Mouse (Mus musculus): ENCODE measurements around the gene Ugp2. TPM values are rescaled to one million over a fixed set of nuclear protein-coding genes. Genes with fewer than 3 reads are reported as not detected.
"Not testable (repeated sequence)": the region's sequence is repeated elsewhere in the genome, so short reads cannot be mapped to it uniquely, and the experiment has no call there.

Gene Ugp2
- polyA plus RNA-seq, 1 experiment, result 91.0 TPM

GRCm38 (mm10) chr11:21332639-21333295, 38.2 kb downstream of the Ugp2 start:
- no peak for DNase-seq (ENCODE audit: low spot score)

GRCm38 (mm10) chr11:21328141-21328540, 42.9 kb downstream of the Ugp2 start:
- no peak for DNase-seq (ENCODE audit: low spot score)

GRCm38 (mm10) chr11:21327486-21327885, 43.5 kb downstream of the Ugp2 start:
- DNase-seq (ENCODE audit: low spot score), result no peak

- DNase-seq (ENCODE audit: low spot score), result no peak
Measured at GRCm38 (mm10) chr11:21326770-21327169, 44.2 kb downstream of the Ugp2 start.

DNA sequence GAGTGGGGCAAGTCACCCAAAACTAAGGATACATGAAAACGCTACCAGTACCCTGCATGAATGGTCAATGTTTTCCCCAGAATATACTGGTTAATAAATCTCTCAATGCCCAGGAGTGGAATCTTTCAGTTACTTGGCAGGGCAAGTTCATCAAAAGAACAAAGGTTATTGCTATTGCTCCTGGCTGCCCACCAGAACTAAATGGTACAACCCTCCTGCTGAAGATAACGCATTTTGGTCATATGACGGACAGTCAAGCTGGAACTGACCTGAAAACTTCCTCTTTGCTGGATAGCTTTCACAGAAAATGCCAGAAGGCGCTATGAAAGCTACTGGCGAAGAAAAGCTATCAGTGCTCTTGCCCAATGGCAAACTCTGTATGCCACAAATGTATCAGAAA, 45.2 kb downstream of the Ugp2 start:
- no peak for DNase-seq (ENCODE audit: low spot score)

DNA sequence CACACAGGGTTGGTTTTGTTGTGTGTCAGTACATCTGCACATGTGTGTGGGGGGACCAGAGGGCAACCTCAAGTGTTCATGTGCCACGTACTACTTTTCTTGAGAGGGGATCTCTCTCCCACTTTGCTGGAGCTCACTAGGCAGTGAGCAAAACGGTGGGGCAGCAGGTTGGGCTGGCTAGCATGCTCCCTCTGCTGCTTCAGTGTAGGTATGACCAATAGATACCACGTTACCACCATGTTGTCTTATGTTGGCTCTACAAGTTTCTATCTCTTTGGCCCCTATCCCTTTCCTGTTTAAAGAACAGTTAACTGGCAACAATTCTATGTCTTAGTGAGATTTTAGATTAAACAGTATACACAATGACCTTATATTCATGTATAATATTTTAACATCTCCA, 48.7 kb downstream of the Ugp2 start:
- no peak for DNase-seq (ENCODE audit: low spot score)

DNA sequence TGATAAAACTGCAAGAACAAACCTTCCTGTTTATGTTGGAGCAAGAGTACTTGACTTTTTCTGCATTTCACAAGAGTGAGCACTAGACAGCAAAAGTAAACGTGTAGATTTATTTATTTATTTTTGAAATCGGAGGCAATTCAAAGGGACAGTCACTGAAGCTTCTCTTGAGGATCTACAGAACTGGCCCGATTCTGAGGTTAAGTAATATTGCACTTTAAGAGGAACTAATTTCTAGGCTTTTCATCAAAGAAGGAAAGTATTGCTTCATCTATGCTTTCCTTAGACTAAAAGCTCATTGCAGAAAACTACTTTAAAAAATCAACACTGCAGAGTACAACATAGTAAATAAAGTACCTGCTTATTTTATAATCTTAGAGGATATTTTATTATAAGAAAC, 49.4 kb downstream of the Ugp2 start:
- DNase-seq (ENCODE audit: low spot score), result no peak

- no peak for DNase-seq (ENCODE audit: low spot score)
Measured at GRCm38 (mm10) chr11:21313922-21314657, 56.9 kb downstream of the Ugp2 start.

GRCm38 (mm10) chr11:21309516-21309915, 61.5 kb downstream of the Ugp2 start:
- no peak for DNase-seq (ENCODE audit: low spot score)

- DNase-seq (ENCODE audit: low spot score), result no peak
Measured at GRCm38 (mm10) chr11:21308119-21308518, 62.9 kb downstream of the Ugp2 start.

GRCm38 (mm10) chr11:21307078-21307668, 63.8 kb downstream of the Ugp2 start:
- DNase-seq (ENCODE audit: low spot score), result no peak

DNA sequence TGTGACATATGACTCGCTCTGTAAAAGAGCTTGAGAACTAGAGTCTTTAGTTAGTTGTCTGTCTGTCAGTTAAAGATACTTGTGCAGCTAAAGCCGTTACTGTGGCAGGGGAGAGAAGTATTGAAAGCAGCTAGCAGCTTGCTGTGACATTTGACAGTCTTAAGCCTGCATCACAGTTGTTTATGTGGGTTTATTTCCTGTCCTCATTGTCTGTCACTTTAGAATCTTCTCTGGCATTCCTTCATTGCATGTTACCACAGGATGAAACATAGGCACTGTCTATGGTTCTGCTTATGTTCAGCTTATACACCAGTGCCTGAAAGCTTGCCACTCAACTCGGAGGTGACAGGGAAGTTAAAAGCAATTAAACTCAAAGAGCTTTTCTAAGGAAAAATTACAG, 67.4 kb downstream of the Ugp2 start:
- DNase-seq (ENCODE audit: low spot score), result no peak

GRCm38 (mm10) chr11:21295486-21295885, 75.5 kb downstream of the Ugp2 start:
- no peak for DNase-seq (ENCODE audit: low spot score)

GRCm38 (mm10) chr11:21288153-21288552, 82.8 kb downstream of the Ugp2 start:
- not testable (repeated sequence) for DNase-seq (ENCODE audit: low spot score)

DNA sequence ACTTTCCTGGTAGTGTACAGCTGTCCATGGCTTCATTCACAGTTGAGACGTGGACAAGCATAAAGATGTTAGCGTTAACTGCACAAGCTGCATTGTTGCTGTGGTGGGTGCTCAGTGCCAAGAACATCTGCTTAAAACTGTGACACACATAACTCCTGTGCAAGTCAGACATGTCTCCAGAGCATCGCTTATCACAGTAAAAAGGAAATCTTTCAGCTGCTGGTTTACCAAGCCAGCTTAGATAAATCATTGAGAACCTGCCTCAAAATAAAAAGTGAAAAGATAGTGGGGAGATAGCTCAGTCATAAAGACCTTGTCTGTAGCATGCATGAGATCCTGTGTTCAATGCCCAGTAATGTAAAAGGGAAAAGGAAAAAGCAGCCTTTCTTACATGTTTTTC, 84.6 kb downstream of the Ugp2 start:
- no peak for DNase-seq (ENCODE audit: low spot score)

DNA sequence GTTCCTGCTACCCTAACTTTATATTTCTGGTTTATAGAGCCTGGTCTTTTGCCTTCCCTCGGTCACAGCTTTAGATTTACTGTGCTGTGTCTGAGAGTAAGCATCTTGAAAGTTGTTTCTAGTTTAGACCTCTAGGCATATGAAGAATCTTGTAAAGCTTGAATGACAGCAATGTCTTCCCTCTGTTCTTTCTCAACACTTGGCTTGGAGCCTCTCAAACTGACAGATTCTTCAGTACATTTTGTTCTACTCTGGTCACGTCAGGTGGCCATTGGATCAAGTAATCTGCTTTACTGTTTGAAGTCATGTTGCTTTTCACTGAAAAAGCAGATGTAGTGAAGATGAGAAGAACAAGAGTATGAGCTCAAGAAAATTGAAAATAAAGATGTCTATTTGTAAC, 94.8 kb downstream of the Ugp2 start:
- no peak for DNase-seq (ENCODE audit: low spot score)

Other genes with a start within 250 kb of the Ugp2 start
- 24.8 and 26.6 TPM in 2 replicates for gene Vps54, start 131.9 kb downstream of the Ugp2 start, polyA plus RNA-seq (2012; rRNA removed)
- 8.0 and 8.5 TPM in 2 replicates for gene Wdpcp, start 201.0 kb upstream of the Ugp2 start, polyA plus RNA-seq (2012; rRNA removed)
- gene Mdh1, start 201.2 kb upstream of the Ugp2 start, polyA plus RNA-seq (2012; rRNA removed), result 260 and 285 TPM in 2 replicates